Mouse (Mus musculus): Measurements from ENCODE around the gene Shb. TPM values are rescaled to one million over a fixed set of nuclear protein-coding genes. Genes with fewer than 3 reads are reported as not detected.

Gene Shb
- polyA plus RNA-seq, 1 experiment, result 11.4 TPM

- H3K4me1 ChIP-seq (ENCODE audit: control insufficient read depth, insufficient read depth, low read length), result no peaks in the 10 kb centered on the region
- TF ChIP-seq POLR2A (IDR thresholded peaks at IDR 0.05; ENCODE audit: extremely low read depth, insufficient read depth, low read length) (no peak), CTCF (IDR thresholded peaks at IDR 0.05; ENCODE audit: extremely low read depth, insufficient read depth, low read length) (no peak)
- no peak overlapping the region for H3K27ac ChIP-seq (ENCODE audit: insufficient read depth, low read length)
- H3K4me3 ChIP-seq (ENCODE audit: insufficient read depth, low read length), result no peak overlapping the region
Observed at GRCm38 (mm10) chr4:45521705-45522582, 10.3 kb downstream of the Shb start.

- Histone ChIP-seq H3K4me3 (ENCODE audit: insufficient read depth, low read length) (no peak overlapping the region), H3K27ac (ENCODE audit: insufficient read depth, low read length) (no peak overlapping the region), H3K4me1 (ENCODE audit: control insufficient read depth, insufficient read depth, low read length) (no peaks in the 10 kb centered on the region)
- TF ChIP-seq POLR2A (IDR thresholded peaks at IDR 0.05; ENCODE audit: extremely low read depth, insufficient read depth, low read length) (no peak), CTCF (IDR thresholded peaks at IDR 0.05; ENCODE audit: extremely low read depth, insufficient read depth, low read length) (no peak)
Observed at GRCm38 (mm10) chr4:45520375-45520774, 11.9 kb downstream of the Shb start.

GRCm38 (mm10) chr4:45517399-45517798 is 14.9 kb downstream of the Shb start:
- Histone ChIP-seq H3K4me1 (ENCODE audit: control insufficient read depth, insufficient read depth, low read length) (peaks cover 2% of the 10 kb centered on the region; the same call in 1 of the 2 replicates), H3K27ac (ENCODE audit: insufficient read depth, low read length) (no peak overlapping the region), H3K4me3 (ENCODE audit: insufficient read depth, low read length) (no peak overlapping the region)
- TF ChIP-seq POLR2A (IDR thresholded peaks at IDR 0.05; ENCODE audit: extremely low read depth, insufficient read depth, low read length), result no peak
- TF ChIP-seq CTCF (IDR thresholded peaks at IDR 0.05; ENCODE audit: extremely low read depth, insufficient read depth, low read length), result no peak

- TF ChIP-seq POLR2A (IDR thresholded peaks at IDR 0.05; ENCODE audit: extremely low read depth, insufficient read depth, low read length) (no peak), CTCF (IDR thresholded peaks at IDR 0.05; ENCODE audit: extremely low read depth, insufficient read depth, low read length) (no peak)
- Histone ChIP-seq H3K4me1 (ENCODE audit: control insufficient read depth, insufficient read depth, low read length) (peaks cover 2% of the 10 kb centered on the region; the same call in 1 of the 2 replicates), H3K27ac (ENCODE audit: insufficient read depth, low read length) (no peak overlapping the region)
Observed at GRCm38 (mm10) chr4:45515894-45516293, 16.4 kb downstream of the Shb start.

GRCm38 (mm10) chr4:45514406-45514805 is 17.9 kb downstream of the Shb start:
- H3K4me1 ChIP-seq (ENCODE audit: control insufficient read depth, insufficient read depth, low read length), result peaks cover 2% of the 10 kb centered on the region; the same call in 1 of the 2 replicates
- no peak overlapping the region for H3K4me3 ChIP-seq (ENCODE audit: insufficient read depth, low read length)
- H3K27ac ChIP-seq (ENCODE audit: insufficient read depth, low read length), result peak overlapping the region; percentile 11; the same call in 1 of the 2 replicates
- TF ChIP-seq CTCF (IDR thresholded peaks at IDR 0.05; ENCODE audit: extremely low read depth, insufficient read depth, low read length) (no peak), POLR2A (IDR thresholded peaks at IDR 0.05; ENCODE audit: extremely low read depth, insufficient read depth, low read length) (no peak)

More at GRCm38 (mm10) chr4:45515894-45516293, 16.4 kb downstream of the Shb start:
- H3K4me3 ChIP-seq (ENCODE audit: insufficient read depth, low read length), result no peak overlapping the region

GRCm38 (mm10) chr4:45513791-45514293 is 18.4 kb downstream of the Shb start:
- TF ChIP-seq POLR2A (IDR thresholded peaks at IDR 0.05; ENCODE audit: extremely low read depth, insufficient read depth, low read length), result no peak
- no peak for TF ChIP-seq CTCF (IDR thresholded peaks at IDR 0.05; ENCODE audit: extremely low read depth, insufficient read depth, low read length)
- H3K27ac ChIP-seq (ENCODE audit: insufficient read depth, low read length), result peak overlapping the region; percentile 11
- H3K4me3 ChIP-seq (ENCODE audit: insufficient read depth, low read length), result no peak overlapping the region
- H3K4me1 ChIP-seq (ENCODE audit: control insufficient read depth, insufficient read depth, low read length), result peaks cover 2% of the 10 kb centered on the region; the same call in 1 of the 2 replicates

- TF ChIP-seq POLR2A (IDR thresholded peaks at IDR 0.05; ENCODE audit: extremely low read depth, insufficient read depth, low read length) (no peak), CTCF (IDR thresholded peaks at IDR 0.05; ENCODE audit: extremely low read depth, insufficient read depth, low read length) (no peak)
- Histone ChIP-seq H3K27ac (ENCODE audit: insufficient read depth, low read length) (peak overlapping the region; percentile 7; the same call in 1 of the 2 replicates), H3K4me1 (ENCODE audit: control insufficient read depth, insufficient read depth, low read length) (peaks cover 3% of the 10 kb centered on the region; the same call in 1 of the 2 replicates), H3K4me3 (ENCODE audit: insufficient read depth, low read length) (no peak overlapping the region)
Observed at GRCm38 (mm10) chr4:45513340-45513739, 18.9 kb downstream of the Shb start.

- TF ChIP-seq POLR2A (IDR thresholded peaks at IDR 0.05; ENCODE audit: extremely low read depth, insufficient read depth, low read length) (no peak), CTCF (IDR thresholded peaks at IDR 0.05; ENCODE audit: extremely low read depth, insufficient read depth, low read length) (no peak)
- Histone ChIP-seq H3K4me3 (ENCODE audit: insufficient read depth, low read length) (no peak overlapping the region), H3K27ac (ENCODE audit: insufficient read depth, low read length) (no peak overlapping the region), H3K4me1 (ENCODE audit: control insufficient read depth, insufficient read depth, low read length) (peaks cover 5% of the 10 kb centered on the region; the same call in 1 of the 2 replicates)
Observed at GRCm38 (mm10) chr4:45510163-45510562, 22.1 kb downstream of the Shb start.

GRCm38 (mm10) chr4:45509416-45509815 is 22.9 kb downstream of the Shb start:
- Histone ChIP-seq H3K4me3 (ENCODE audit: insufficient read depth, low read length) (no peak overlapping the region), H3K27ac (ENCODE audit: insufficient read depth, low read length) (no peak overlapping the region), H3K4me1 (ENCODE audit: control insufficient read depth, insufficient read depth, low read length) (peaks cover 5% of the 10 kb centered on the region; the same call in 1 of the 2 replicates)
- TF ChIP-seq POLR2A (IDR thresholded peaks at IDR 0.05; ENCODE audit: extremely low read depth, insufficient read depth, low read length) (no peak), CTCF (IDR thresholded peaks at IDR 0.05; ENCODE audit: extremely low read depth, insufficient read depth, low read length) (no peak)

Measured in cortical plate, adult 2 months (tissue).